Mouse (Mus musculus): ENCODE results near the gene Flot2.
A peak's percentile ranks its signal among the peaks of the same experiment; 100 is the strongest.

Gene Flot2

GRCm38 (mm10) chr11:78062563-78062962 is 24.8 kb downstream of the Flot2 start:
- no peak for DNase-seq (ENCODE audit: low read depth)

GRCm38 (mm10) chr11:78065906-78066305 is 28.2 kb downstream of the Flot2 start:
- no peak for DNase-seq (ENCODE audit: low read depth)

DNA sequence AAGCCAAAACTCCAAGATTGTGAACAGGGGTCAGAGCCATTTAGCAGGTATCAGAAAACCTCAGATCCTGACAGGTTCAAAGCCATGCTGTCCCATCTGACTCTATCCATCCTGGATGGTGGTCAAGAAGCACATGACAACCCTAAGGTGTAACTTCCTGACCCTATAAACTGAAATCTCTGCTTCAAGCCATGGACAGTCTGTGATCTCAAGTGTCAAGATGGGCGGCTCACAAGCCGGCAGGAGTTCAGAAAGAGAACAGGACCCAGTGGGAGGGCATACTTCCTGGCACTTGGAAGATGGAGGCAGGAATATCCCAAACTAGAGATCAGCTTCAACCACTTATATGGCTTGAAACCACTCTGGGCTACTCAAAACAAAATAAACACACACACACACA is 28.9 kb downstream of the Flot2 start:
- DNase-seq (ENCODE audit: low read depth) = no peak

GRCm38 (mm10) chr11:78067566-78067965 is 29.8 kb downstream of the Flot2 start:
- no peak for DNase-seq (ENCODE audit: low read depth)

DNA sequence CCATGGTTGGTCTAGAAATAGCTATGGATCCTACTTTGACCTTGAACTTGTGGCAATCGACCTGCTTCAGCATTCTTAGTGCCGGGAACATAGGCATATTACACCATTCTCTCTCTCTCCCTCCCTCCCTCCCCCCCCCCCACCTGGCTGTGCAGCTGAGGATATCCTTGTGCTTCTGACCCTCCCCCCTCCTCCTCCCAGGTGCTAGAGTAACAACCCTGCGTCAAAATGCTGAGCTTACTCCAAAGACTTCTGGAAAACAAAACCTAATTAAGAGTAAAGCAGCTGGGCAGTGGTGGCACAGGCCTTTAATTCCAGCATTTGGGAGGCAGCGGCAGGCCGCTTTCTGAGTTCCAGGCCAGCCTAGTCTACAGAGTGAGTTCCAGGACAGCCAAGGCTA is 31.4 kb downstream of the Flot2 start:
- no peak for DNase-seq (ENCODE audit: low read depth)

DNA sequence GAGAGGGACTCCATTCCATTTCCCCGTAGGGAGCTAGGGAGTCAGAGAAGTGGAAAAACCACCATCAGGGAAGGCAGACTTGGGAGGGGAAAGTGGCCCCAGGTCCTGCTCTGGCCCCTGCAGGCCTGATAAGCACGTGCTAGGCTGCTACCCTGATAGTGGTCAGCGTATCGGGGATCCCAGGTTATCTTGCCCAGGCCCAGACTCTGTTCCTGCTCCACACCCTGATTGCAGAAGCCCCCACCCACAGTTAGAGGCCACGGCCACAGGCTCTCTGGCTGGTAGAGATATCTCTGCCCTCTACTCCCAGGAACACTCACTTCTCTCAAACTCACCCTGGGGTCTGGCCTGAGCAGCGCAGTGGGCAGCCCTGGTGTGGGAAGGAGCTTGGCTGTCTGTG is 31.9 kb downstream of the Flot2 start:
- no peak for DNase-seq (ENCODE audit: low read depth)

- no peak for DNase-seq (ENCODE audit: low read depth)
These were observed 34.2 kb downstream of the Flot2 start for GRCm38 (mm10) chr11:78071938-78072337.

- no peak for DNase-seq (ENCODE audit: low read depth)
These were observed 34.8 kb downstream of the Flot2 start for GRCm38 (mm10) chr11:78072425-78073130.

- DNase-seq (ENCODE audit: low read depth) = no peak
These were observed 36.0 kb downstream of the Flot2 start for GRCm38 (mm10) chr11:78073577-78074276.

- DNase-seq (ENCODE audit: low read depth) = no peak
These were observed 36.5 kb downstream of the Flot2 start for GRCm38 (mm10) chr11:78074277-78074652.

GRCm38 (mm10) chr11:78074666-78075065 is 36.9 kb downstream of the Flot2 start:
- DNase-seq (ENCODE audit: low read depth) = no peak

DNA sequence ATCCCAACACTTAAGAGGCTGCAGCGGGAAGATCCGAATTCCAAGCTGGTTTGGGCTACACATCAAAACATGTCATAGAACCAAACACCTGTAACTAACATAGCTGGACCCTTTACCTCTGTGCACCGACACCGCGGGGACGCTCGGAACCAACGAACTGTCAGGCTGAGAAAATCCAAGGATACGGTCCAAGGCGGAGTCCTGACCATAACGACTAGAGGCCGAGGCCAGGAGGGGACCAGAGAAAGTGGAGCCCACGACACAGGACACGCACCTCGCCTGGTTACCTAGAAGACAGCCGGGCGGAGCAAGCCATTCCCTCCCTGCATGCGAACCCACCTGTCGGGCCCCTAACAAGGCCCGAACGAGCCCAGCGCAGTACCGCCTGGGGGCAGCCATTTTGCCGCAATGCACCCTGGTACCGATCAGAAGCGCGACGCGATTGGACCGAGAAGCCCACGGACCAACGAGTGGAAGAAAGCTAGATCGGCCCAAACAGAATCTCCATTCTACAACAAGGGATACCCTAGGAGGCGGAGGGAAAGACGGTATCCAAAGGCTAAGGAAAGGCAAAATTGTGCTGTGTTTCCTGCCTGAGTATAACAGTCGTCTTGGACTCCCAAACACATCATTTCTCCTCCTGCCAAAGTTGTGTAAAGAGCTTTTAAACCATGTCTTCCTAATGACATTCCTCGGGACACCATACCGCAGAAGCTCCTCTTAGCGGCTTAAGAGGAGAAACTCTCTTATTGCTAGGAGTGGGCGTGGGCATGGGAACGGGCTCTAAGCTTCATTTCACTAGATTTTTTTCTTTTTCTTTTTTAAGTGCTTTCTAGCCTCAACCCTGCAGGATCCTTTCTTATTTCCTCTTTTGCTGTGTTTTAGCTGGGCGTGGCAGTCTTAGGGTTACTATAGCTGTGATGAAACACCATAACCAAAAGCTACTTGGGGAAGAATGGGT is 42.5 kb downstream of the Flot2 start, which contains the start of gene Eral1:
TSS of gene Eral1 (minus strand) at position 423 of the 961 bp plus-strand sequence.
- DNase-seq (ENCODE audit: low read depth) = peak; percentile 93

DNA sequence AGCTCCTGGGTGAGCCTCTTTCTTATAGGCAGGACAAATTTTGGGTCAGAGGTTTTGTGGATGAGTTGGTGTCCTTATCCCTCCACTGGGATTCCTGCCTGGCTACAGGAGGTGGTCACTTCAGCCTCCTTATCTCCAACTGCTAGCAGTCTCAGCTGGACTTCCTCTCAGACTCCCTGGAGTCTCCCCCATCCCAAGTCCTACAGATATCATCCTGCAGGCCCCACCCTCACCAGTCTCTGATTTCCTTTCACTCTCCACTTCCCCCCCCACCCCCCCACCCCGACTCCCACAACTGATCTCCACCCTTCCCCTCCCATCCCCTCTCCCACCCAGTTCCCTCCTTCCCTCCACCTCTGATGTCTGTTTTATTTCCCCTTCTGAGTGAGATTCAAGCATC is 45.9 kb downstream of the Flot2 start:
- no peak for DNase-seq (ENCODE audit: low read depth)

DNA sequence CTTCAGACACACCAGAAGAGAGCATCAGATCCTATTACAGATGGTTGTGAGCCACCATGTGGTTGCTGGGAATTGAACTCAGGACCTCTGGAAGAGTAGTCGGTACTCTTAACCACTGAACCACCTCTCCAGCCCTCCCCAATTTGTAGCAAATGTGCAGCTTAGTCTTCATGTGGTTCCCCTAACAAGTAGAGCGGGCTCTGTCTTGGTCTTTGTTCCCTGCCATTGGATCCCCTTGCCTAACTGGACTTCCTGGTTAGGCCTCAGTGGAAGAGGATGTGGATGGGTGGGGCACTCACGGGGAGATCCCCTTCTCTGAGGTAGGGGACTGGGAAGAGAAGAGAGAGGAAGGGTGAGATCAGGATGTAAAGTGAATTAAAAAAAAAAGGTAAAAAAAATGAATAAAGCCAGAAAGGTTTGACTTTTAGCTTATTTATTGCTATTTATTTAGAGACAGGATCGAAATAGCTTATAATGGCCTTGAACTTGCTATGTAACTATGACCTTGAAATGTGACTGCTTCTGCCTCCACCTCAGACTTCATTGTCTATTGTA is 49.3 kb downstream of the Flot2 start:
- DNase-seq (ENCODE audit: low read depth) = no peak

GRCm38 (mm10) chr11:78087756-78088281 is 50.1 kb downstream of the Flot2 start:
- no peak for DNase-seq (ENCODE audit: low read depth)

GRCm38 (mm10) chr11:78094137-78094503 is 56.4 kb downstream of the Flot2 start:
- no peak for DNase-seq (ENCODE audit: low read depth)

DNA sequence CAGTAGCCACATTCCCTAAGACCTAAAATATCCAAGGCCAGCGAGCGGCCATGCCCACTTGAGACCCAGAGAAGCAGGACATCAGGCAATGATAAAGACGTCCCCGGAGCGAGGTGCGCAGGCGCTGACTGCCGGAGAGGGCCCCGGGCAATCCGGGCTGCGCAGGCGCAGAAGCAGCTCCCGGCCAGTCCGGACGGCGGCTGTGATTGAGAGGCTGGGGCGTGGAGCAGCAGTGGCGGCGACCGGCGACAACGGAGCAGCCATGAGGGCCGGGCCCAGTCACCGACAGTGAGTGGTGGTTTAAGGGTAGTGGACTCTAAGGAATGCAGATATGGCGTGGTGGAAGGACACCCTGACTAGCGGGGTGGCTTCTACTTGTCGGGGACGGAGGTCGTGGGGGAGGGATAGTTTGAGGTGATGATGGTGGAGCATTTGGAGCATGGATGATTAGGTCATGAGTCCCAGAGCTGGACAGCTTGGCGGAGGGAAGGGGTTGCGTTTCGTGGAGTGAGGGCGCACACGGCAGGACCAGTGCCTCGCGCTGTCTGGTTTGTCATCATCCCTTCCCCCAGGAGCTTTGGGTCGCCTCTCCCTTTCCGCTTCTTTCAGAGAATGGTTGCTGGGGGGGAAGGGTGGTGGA is 56.9 kb downstream of the Flot2 start, which contains the start of gene Fam222b:
TSS of gene Fam222b (plus strand) at position 157 of the 640 bp plus-strand sequence.
- DNase-seq (ENCODE audit: low read depth) = peak; percentile 94

DNA sequence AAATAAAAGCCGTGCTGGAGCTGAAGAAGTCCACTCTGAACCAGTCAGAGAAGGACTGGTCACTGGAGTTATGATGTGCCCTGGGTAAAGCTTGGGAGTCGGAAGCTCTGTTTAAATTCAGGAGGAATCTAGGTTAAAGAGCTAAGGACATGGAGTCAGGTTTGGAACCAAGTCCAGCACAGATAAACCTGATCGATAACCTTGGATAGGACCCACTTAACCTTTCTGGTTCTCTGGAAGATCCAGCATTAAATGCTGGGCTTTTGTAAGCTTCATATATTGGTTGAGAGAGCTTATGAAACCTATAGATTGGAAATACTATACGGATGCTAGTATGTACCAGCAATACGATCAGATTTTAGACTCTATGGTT is 57.4 kb downstream of the Flot2 start:
- no peak for DNase-seq (ENCODE audit: low read depth)

- no peak for DNase-seq (ENCODE audit: low read depth)
These were observed 59.3 kb downstream of the Flot2 start for GRCm38 (mm10) chr11:78097077-78097476.

DNA sequence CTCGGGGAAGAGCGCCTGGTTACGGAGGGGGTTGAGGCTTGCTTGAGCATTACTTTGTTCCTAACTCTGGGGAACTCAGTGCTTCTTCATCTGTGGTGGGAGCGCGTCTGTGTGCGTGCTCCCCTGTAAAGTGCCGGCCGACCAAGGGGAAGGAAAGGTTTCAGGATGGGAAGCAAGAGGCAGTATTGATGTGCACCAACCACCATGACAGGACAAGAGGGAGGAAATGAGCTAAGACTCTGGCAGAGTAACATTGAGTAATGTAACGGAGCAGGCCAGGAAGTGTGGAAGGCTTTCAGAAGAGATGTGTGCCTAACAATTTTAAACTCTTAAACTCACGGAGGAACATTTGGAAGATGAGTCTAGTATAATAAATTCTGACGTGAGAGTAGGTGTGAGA is 63.0 kb downstream of the Flot2 start:
- no peak for DNase-seq (ENCODE audit: low read depth)

- DNase-seq (ENCODE audit: low read depth) = peak; percentile 88
These were observed 64.4 kb downstream of the Flot2 start for GRCm38 (mm10) chr11:78102142-78102541.

Data from NIH3T3 (cell line).